Mouse (Mus musculus): ENCODE results near the gene Mrps9. TPM values are rescaled to one million over a fixed set of nuclear protein-coding genes. Genes with fewer than 3 reads are reported as not detected.

Mrps9 gene
- total and polyA plus RNA-seq, 2 experiments from 2014 or later: 41.5 to 85.0 TPM

DNA sequence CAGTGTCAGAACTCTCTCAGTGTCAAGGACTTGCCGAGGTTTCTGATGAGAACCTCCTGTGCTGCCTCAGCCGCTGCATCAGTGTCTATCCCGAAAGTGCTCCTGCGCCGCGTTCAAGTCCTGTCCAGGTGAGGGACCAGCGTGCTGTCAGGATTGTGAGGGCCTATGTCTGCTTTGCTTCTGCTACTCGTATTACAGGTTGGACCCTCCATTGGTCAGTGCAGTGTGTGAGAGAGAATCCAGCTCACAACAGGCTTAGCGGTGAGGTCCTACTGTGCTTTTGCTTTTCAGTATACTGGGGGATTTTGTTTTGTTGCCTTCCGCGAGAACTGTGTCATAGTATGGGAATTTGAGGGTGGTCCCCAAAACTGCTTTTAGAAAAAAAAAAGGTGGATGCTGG lies 36.8 kb downstream of the Mrps9 start:
- 89% methylated on average over 11 of the region's 11 CpGs for WGBS
- H3K27me3 ChIP-seq (ENCODE audit: control insufficient read depth, insufficient read depth, low read length): no peaks in the 10 kb centered on the region
- H3K27ac ChIP-seq (ENCODE audit: low read depth): no peak overlapping the region
- no peaks in the 10 kb centered on the region for H3K4me1 ChIP-seq (ENCODE audit: control insufficient read depth, insufficient read depth)
- H3K9ac ChIP-seq (replicated peaks; ENCODE audit: low read depth, low read length): no peak overlapping the region
- no peak overlapping the region for H3K4me3 ChIP-seq (ENCODE audit: low read depth, low read length)
- no peak overlapping the region for H3K4me2 ChIP-seq (ENCODE audit: low read depth, low read length)
- peaks cover 20% of the 10 kb centered on the region; the same call in 1 of the 2 replicates for H3K36me3 ChIP-seq (replicated peaks; ENCODE audit: control insufficient read depth, insufficient read depth, low read length)
- no peaks in the 10 kb centered on the region for H3K9me3 ChIP-seq (replicated peaks; ENCODE audit: control insufficient read depth, low read length)
- DNase-seq (ENCODE audit: low spot score) (no peak), ATAC-seq (ENCODE audit: insufficient read depth, low read depth) (no peak)
- no peak for TF ChIP-seq EP300 (IDR thresholded peaks at IDR 0.05; ENCODE audit: low read depth)

DNA sequence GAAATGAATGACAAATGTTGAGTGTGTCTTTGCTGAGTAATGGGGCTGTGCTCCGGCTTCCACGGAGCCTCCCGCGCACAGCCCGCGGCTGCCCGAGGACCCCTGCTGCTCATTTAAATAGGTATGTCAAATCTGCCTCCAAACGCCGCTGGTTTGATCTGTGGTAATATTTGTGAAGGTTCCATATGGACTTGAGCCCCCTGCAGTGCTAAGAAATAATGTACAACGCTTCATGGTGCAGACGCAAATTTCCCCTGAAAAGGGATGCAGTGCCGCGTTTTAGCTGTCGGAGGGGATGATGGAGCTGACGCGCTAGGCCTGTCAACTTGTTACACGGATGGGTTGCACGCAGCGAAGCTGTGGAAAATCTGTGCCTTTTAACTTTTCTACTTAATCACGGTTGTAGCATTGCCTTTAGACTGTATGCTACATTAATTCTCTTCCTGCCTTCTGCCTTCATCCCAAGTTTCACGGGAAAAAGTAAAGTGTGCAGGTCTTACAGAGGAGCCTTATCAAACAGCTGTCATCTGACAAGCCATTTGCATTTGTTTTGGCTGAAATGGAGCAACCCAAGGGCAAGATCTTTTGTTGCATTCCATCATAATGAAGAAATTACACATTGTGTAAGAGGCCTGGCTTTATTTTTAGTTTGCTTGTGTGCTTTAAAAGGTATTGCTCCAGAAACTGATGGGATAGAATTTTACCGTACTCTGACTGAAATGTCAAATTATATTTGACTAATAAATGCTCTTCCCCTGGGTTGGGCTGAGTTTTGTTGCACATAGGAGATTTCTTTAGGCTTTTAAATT lies 37.7 kb downstream of the Mrps9 start:
- DNase-seq (ENCODE audit: low spot score) (no peak), ATAC-seq (ENCODE audit: insufficient read depth, low read depth) (no peak)
- Histone ChIP-seq H3K4me1 (ENCODE audit: control insufficient read depth, insufficient read depth) (no peaks in the 10 kb centered on the region), H3K36me3 (replicated peaks; ENCODE audit: control insufficient read depth, insufficient read depth, low read length) (peaks cover 20% of the 10 kb centered on the region; the same call in 1 of the 2 replicates), H3K4me3 (ENCODE audit: low read depth, low read length) (no peak overlapping the region), H3K27ac (ENCODE audit: low read depth) (no peak overlapping the region), H3K27me3 (ENCODE audit: control insufficient read depth, insufficient read depth, low read length) (no peaks in the 10 kb centered on the region), H3K4me2 (ENCODE audit: low read depth, low read length) (no peak overlapping the region), H3K9ac (replicated peaks; ENCODE audit: low read depth, low read length) (no peak overlapping the region), H3K9me3 (replicated peaks; ENCODE audit: control insufficient read depth, low read length) (no peaks in the 10 kb centered on the region)
- TF ChIP-seq EP300 (IDR thresholded peaks at IDR 0.05; ENCODE audit: low read depth) (no peak), CTCF (IDR thresholded peaks at IDR 0.05; ENCODE audit: low read depth) (no peak)
- WGBS: 74% methylated on average over 22 of the region's 22 CpGs

- Histone ChIP-seq H3K36me3 (replicated peaks; ENCODE audit: control insufficient read depth, insufficient read depth, low read length) (peaks cover 20% of the 10 kb centered on the region; the same call in 1 of the 2 replicates), H3K27ac (ENCODE audit: low read depth) (no peak overlapping the region), H3K9ac (replicated peaks; ENCODE audit: low read depth, low read length) (no peak overlapping the region), H3K9me3 (replicated peaks; ENCODE audit: control insufficient read depth, low read length) (no peaks in the 10 kb centered on the region), H3K4me2 (ENCODE audit: low read depth, low read length) (no peak overlapping the region), H3K27me3 (ENCODE audit: control insufficient read depth, insufficient read depth, low read length) (no peaks in the 10 kb centered on the region), H3K4me1 (ENCODE audit: control insufficient read depth, insufficient read depth) (no peaks in the 10 kb centered on the region), H3K4me3 (ENCODE audit: low read depth, low read length) (no peak overlapping the region)
- no peak for TF ChIP-seq EP300 (IDR thresholded peaks at IDR 0.05; ENCODE audit: low read depth)
- no peak for TF ChIP-seq CTCF (IDR thresholded peaks at IDR 0.05; ENCODE audit: low read depth)
- WGBS: 57% methylated on average over 7 of the region's 7 CpGs
- ATAC-seq (ENCODE audit: insufficient read depth, low read depth) (no peak), DNase-seq (ENCODE audit: low spot score) (no peak)
These were observed 38.4 kb downstream of the Mrps9 start for GRCm38 (mm10) chr1:42889421-42889887.

- Histone ChIP-seq H3K4me2 (ENCODE audit: low read depth, low read length) (no peak overlapping the region), H3K9me3 (replicated peaks; ENCODE audit: control insufficient read depth, low read length) (no peaks in the 10 kb centered on the region), H3K27me3 (ENCODE audit: control insufficient read depth, insufficient read depth, low read length) (no peaks in the 10 kb centered on the region), H3K4me3 (ENCODE audit: low read depth, low read length) (no peak overlapping the region), H3K9ac (replicated peaks; ENCODE audit: low read depth, low read length) (no peak overlapping the region), H3K4me1 (ENCODE audit: control insufficient read depth, insufficient read depth) (no peaks in the 10 kb centered on the region), H3K27ac (ENCODE audit: low read depth) (no peak overlapping the region), H3K36me3 (replicated peaks; ENCODE audit: control insufficient read depth, insufficient read depth, low read length) (peaks cover 49% of the 10 kb centered on the region)
- TF ChIP-seq CTCF (IDR thresholded peaks at IDR 0.05; ENCODE audit: low read depth) (no peak), EP300 (IDR thresholded peaks at IDR 0.05; ENCODE audit: low read depth) (no peak)
- DNase-seq (ENCODE audit: low spot score) (no peak), ATAC-seq (ENCODE audit: insufficient read depth, low read depth) (no peak)
These were observed 43.7 kb downstream of the Mrps9 start for GRCm38 (mm10) chr1:42894695-42895094.

DNA sequence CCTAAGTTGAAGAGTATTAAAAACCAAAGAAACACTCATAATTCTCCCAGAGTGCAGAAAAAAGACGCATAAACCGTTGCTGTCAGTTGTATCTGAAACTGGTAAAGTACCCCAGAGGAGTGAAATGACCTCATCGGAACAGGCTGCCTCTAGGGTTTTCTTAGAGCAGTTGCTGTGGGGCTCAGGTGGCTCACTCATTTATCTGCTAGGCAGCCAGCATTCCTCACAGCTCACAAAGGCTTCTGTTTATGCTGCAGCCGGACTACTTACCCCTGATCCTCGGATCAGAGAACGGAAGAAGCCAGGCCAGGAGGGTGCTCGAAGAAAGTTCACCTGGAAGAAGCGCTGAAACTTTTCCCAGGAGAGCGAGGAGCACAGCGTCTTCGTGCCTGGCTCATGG lies 54.1 kb downstream of the Mrps9 start:
- Histone ChIP-seq H3K4me3 (ENCODE audit: low read depth, low read length) (no peak overlapping the region), H3K36me3 (replicated peaks; ENCODE audit: control insufficient read depth, insufficient read depth, low read length) (peaks cover 49% of the 10 kb centered on the region), H3K4me1 (ENCODE audit: control insufficient read depth, insufficient read depth) (no peaks in the 10 kb centered on the region), H3K27me3 (ENCODE audit: control insufficient read depth, insufficient read depth, low read length) (no peaks in the 10 kb centered on the region), H3K9ac (replicated peaks; ENCODE audit: low read depth, low read length) (no peak overlapping the region), H3K4me2 (ENCODE audit: low read depth, low read length) (no peak overlapping the region), H3K27ac (ENCODE audit: low read depth) (no peak overlapping the region), H3K9me3 (replicated peaks; ENCODE audit: control insufficient read depth, low read length) (no peaks in the 10 kb centered on the region)
- no peak for TF ChIP-seq EP300 (IDR thresholded peaks at IDR 0.05; ENCODE audit: low read depth)
- no peak for TF ChIP-seq CTCF (IDR thresholded peaks at IDR 0.05; ENCODE audit: low read depth)
- DNase-seq (ENCODE audit: low spot score): no peak
- 80% methylated on average over 11 of the region's 11 CpGs for WGBS
- no peak for ATAC-seq (ENCODE audit: insufficient read depth, low read depth)

DNA sequence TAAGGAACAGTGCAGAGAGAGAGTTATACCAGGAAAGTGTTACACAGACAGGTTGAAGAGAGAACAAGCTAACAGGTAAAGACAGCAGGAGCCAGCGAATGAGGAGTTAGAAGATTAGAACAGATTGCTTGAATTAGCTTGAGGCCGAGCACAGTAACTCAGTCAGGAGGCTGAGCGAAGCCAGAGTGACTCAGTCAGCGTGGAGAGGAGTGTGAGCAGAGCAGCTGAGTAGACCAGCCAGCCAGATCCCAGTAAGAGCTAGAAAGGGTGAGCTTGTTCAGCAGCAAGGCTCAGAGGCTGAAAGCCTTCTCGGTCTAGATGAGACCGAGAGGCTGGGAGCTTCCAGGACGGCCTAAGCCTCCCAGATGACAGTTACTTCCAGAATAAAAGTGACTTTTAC lies 55.7 kb downstream of the Mrps9 start:
- no peak overlapping the region for H3K4me3 ChIP-seq (ENCODE audit: low read depth, low read length)
- no peaks in the 10 kb centered on the region for H3K9me3 ChIP-seq (replicated peaks; ENCODE audit: control insufficient read depth, low read length)
- H3K36me3 ChIP-seq (replicated peaks; ENCODE audit: control insufficient read depth, insufficient read depth, low read length): peaks cover 41% of the 10 kb centered on the region
- no peaks in the 10 kb centered on the region for H3K27me3 ChIP-seq (ENCODE audit: control insufficient read depth, insufficient read depth, low read length)
- TF ChIP-seq CTCF (IDR thresholded peaks at IDR 0.05; ENCODE audit: low read depth) (no peak), EP300 (IDR thresholded peaks at IDR 0.05; ENCODE audit: low read depth) (no peak)
- no peaks in the 10 kb centered on the region for H3K4me1 ChIP-seq (ENCODE audit: control insufficient read depth, insufficient read depth)
- DNase-seq (ENCODE audit: low spot score) (no peak), ATAC-seq (ENCODE audit: insufficient read depth, low read depth) (no peak)
- WGBS: 85% methylated on average over 7 of the region's 7 CpGs
- no peak overlapping the region for H3K27ac ChIP-seq (ENCODE audit: low read depth)
- H3K4me2 ChIP-seq (ENCODE audit: low read depth, low read length): no peak overlapping the region
- no peak overlapping the region for H3K9ac ChIP-seq (replicated peaks; ENCODE audit: low read depth, low read length)

Measured in heart, postnatal 0 days (tissue).